Mouse (Mus musculus): ENCODE results near the gene Cacna1d.

Cacna1d gene

DNA sequence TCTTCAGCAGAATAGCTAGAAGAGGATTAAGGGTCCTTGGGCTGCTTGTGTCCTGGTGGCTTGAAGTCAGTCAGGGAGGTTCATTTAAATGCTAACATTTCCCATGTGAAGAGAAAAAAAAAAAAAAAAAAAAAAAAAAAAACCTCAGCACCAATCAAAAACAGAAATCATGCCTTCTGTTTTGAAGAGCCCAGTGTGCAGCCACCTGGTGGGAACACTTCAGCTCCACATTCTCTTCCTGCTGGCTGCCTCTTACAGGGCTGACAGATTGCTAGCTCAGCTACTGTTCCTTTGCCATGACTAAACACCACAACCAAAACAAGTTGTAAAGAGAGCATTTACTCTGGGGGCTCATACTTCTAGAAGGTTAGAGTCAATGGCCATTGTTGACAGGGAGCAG lies 283.1 kb downstream of the Cacna1d start:
- no peak for DNase-seq (ENCODE audit: low read depth, low spot score)

DNA sequence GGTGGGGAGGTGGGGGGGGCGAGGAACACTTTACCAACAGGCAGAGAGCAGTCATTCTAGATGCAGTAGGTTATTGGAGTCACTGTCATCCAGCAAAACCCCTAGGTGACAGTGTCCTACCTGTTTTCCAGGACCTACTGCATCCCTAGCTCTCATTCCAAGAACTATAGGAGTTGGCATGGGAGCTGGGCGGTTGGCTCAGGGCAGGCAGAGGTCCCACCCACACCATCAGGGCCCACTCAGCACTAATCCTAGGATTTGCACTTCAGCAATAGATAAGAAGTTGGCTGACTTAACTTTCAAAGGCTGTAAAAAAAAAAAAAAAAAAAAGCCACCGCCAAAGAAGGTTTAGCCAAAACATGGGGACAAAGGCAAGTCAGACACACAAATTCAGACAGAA lies 285.4 kb downstream of the Cacna1d start:
- no peak for DNase-seq (ENCODE audit: low read depth, low spot score)

DNA sequence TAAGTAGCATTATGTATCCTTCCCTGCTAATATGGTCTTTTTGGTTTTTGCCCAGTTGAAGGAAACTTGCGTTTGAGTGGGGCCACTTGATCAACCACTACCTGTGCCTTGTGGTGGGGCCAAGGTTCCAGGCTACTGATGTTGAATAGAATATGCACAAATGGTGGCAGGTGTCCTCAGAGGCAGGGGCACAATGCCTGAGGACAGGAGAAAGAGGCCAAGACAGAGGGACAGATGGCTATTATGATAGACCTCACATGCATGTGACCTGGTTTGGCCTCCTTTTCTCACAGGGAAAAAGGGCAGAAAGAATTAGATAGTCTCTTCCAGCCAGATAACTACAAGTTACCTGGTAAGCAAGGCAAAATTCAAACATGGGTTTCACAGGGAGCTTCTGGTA lies 286.7 kb downstream of the Cacna1d start:
- DNase-seq (ENCODE audit: low read depth, low spot score) = no peak

DNA sequence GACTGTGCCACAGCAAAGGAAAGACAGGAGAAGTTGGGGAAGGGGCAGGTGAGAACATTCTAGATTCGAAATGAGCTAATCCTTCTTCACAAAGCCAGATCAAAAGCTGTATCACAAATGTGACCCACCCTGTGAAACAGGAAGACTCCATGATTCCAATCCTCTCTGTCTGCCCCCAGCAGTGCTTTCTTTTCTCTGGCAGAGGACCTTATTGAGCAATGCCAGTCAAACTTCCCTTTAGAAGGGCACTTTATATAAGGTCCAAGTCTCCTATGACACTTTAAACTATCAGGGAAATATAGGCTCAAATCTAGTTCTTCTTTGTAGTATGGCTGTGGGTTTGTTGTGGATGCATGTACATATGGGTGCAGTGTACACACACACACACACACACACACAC lies 290.9 kb downstream of the Cacna1d start:
- no peak for DNase-seq (ENCODE audit: low read depth, low spot score)

DNA sequence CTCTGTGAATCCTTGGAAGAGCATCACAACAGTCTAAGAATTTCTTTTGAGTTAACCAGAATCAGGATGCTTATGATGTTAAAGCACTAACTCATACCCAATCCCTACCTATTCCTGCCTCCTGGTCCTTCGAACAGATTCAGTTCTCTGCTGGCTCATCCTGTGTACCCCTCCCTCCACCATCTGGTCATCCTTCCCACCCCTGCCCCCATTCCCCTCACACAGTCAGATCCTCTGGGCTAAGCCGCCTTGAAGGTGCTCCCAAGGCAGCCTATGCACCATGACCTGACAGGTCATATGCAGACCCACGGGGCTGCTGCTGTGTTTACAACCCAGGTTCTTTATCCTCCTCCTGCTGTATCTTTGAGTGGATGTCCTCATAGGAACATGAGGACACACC lies 292.4 kb downstream of the Cacna1d start:
- DNase-seq (ENCODE audit: low read depth, low spot score) = no peak

DNA sequence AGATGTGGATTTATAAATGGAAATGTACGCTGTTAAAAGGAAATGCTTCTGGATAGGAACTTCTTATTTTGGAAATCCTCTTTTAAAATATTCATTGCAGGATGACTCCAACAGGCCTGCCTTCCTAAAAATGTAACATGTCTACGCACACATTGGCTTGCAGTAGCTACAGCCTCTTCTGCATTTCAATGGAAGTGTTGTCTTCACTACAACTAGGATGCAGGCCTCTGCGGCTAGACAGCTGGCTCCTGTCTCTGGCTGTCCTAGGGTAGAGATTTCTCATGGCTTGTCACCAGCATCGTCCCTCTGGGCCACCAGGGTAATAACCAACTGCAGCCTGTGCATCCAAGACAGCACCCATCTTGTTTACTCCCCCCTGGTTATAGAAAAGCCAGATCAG lies 293.1 kb downstream of the Cacna1d start:
- no peak for DNase-seq (ENCODE audit: low read depth, low spot score)

DNA sequence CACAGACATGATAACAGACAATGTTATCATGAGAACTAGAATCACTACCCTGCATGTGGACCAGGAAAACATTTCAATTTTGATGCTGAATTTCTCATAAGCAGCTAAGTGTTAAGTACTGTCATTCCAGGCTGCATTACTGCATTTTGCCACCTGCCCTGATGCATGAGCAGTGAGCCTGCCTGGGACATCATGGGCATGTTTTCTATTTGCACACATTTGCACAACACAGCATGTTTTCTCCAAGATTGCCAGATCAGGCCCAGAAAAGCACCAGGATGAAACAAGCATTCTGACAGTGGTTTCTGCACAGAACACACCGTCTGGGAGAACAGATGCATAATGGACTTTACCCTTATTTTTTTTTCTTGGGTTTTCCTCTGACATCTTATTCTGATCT lies 294.3 kb downstream of the Cacna1d start:
- DNase-seq (ENCODE audit: low read depth, low spot score) = no peak

DNA sequence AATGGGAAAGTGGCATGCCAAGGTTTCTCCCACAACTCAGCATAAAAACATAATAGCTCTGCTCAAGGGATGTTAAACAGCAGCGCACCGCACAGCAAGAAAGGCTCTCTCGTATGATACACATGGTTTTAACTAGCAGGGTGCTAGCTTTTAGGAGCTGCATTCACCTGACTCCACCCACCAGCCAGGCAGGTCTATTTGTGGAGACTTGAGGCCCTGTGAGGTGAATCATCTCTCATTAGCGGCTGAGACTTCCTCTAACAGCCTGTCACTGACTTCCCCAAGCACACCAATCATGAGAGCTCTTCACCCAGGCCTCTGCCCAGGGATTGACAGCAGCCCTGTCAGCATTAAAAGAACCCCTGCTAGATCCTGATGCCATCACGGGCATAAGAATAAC lies 295.0 kb downstream of the Cacna1d start:
- DNase-seq (ENCODE audit: low read depth, low spot score) = no peak

DNA sequence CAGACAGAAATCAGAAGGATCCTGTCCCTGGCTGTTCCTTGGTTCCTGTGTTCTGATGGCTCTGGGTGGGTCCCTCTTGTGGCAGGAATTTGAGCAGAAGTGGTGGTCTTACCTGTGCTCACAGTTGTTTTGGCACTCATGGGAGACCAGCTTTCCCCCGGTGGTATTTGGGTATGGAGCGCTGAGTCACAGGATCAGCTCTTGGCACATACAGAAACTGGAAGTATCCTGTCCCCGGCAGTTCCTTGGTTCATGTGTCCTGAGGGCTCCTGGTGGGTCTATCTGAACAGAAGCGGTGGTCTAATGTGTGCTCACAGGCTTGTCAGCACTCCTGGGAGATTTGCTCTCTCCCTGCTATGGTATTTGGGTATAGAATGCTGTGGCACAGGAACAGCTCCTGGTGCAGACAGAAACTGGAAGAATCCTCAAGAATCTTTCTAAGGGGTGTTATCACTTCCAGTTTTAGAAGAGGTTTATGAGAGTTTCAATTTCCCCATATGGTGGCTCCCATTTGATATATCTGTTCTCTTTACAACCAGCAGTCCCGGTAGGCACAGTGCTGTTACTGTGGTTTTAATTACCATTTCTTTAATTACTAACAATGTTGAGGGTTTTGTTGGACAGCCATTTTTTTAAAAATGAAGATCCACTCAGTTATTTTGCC lies 300.8 kb downstream of the Cacna1d start:
- DNase-seq (ENCODE audit: low read depth, low spot score) = no peak

DNA sequence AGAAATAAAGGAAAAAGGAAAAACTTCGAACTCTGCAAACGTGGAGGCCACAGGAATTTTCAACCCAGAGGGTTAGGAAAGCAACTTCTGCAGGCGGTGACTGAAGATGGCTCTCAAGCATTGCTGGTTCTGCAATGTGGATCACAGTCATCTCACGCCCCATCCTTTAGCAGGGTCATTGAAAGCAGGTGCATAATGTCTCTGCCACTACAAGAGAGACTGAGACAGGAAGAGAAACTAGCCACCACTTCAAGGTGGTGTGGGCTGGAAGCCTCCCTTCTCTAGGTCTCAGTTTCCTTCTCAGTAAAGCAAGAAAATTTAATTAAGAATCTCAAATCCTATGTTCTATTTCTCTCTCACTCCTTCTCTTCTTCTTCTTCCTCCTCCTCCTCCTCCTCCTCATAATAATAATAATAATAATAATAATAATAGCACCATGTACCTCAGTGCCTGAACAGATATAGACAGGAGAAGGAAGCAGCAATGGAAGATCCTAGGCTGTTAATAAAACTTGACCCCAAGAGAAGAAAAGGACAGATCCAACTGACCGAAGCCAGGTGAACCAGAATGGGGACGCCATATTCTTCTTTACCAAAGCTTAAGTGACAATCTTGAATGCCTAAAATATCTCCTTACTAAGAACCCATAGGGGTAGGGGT lies 305.5 kb downstream of the Cacna1d start:
- no peak for DNase-seq (ENCODE audit: low read depth, low spot score)

DNA sequence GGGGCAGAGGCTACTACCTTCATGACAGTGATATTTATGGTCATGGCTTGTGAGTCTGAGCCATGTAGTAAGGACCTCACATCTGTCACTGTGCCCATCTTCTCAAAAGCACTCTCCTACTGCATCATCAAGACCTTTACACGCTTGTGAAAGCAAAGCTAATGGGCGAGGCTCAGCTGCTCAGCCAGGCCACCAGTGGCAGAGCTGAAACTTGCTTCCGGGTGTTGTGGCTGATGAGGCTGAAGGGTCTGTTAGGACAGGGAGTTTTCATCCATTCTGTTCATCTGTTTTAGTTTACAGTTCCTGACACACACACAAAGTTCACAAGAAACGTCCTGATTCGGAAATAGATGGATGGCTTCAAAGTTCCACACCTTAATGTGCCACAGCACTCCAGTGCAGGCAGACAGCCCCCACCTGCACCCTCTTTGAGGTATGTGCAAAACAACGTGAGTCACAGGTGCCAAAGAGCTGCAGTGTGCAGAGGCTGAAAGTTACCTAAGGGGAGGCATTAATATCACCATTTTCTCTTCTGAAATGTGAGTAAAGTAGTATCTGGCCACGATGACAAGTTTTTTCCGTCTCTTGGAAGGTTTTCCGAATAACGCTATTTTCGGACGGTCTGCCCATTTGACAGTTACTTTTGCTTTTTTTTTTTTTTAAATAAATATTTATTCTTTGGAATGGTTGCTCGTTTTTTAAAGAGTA lies 306.7 kb downstream of the Cacna1d start:
- no peak for DNase-seq (ENCODE audit: low read depth, low spot score)

DNA sequence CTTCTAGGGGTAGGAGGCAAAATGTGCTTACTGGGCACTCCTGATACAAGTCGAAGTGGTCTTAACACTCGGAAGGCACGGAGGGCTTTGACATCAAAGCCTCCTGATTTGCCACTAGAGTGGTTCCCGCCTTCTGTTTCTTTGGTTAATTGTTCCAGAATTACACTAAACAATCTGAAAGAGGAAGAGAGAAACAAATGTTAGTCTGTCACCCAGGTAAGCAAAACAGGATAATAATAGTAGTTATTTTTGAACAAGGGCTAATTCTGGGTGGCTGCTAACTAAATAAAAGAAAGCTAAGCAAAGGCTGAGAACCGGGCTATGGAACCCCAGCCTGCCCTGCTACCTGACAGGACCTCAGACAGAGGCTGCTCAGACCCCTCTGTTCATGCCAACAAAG lies 307.2 kb downstream of the Cacna1d start:
- DNase-seq (ENCODE audit: low read depth, low spot score) = no peak

DNA sequence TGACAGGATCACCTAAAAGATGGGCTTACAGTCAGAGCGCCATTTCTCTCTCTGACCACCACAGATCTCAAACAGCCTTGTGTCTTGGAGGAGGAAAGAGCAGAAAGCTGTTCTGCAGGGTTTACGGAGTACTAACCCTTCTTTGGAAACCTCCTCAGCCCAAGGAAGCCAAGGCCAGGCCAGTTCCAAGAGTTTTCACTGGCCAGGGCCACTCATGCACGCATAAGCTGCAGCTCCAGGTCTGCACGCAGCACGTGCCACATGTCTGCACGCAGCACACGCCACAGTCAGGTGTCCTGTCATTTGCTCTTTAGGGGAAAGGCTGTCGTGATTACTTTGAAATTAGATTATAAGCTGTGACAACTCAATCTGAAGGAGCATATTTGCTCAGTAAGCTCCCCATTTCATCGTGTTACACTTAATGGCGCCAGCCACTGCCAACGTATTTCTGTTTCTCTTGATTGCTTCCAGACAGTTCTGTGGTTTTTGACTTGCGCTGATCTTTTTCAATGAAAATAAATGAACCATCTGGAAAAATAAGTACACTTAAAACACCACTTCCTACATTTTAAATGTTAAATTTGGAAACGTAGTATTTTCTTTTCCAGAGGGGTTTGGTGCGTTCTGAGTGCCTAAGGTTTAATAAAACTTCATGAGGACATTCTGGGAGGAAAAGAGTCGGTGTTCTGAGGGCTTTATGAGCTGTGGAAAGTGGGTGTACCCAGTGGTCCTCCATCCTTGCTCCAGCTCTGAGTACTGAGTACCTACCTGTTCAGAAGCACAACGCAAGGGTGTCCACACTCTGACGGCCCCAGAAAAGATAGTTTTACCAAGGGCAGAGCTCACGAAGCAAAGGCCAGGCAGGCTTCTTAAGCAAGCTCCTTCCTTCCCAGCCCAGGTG lies 308.4 kb downstream of the Cacna1d start:
- no peak for DNase-seq (ENCODE audit: low read depth, low spot score)

DNA sequence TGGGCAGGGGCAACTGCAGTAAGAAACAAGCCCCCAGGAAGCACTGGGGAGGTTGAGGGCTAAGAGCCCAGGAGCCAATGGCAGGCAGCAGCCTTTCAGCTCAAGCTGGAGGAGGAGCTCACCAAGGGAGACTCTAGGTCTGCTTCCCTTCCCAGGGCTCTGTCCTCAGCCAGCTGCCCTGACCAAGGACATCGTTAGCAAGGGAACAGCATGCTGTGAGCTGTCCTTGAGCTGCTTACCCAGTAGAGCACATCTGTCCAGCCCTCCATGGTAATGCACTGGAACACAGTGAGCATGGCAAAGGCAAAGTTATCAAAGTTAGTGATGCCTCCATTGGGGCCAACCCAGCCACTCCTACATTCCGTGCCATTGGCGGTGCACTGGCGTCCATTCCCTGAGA lies 312.9 kb downstream of the Cacna1d start:
- DNase-seq (ENCODE audit: low read depth, low spot score) = no peak

DNA sequence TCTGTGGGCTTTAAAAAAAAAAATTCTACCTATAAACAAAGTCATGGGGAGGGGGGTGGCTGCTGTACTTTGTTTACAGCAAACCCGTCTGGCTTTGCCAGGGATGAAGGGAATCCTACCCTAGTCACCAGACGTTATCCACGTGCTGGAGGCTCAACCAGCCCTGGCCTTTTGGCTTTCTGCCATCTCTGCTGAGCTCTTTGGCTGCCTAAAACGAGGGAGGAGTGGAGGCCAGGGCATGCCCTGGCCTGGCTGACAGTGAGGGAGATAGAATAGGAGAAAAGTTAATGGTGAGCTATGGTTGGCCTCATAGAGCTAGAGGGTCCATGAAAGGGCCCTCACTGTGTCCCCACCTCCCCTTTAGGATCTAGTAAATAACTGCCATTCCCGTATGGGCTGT lies 313.4 kb downstream of the Cacna1d start:
- DNase-seq (ENCODE audit: low read depth, low spot score) = no peak

DNA sequence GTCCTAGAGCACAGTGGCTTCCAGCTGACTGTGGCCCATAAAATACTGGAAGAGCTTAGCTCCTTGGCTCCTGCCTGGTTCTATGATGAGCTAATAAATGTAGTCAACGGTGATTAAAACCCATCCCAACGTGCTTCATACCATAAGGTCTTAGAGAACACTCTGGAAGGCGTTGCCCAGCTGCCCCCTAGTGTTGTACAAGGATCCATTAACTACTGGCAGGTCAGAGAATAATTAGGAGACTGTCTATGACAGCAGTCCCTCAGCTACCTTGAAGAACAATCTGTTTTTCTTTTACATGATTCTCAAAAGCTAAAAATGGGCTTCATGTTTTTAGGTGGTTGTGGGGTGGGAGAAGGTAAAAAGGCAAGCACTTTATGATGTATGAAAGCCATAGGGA lies 315.9 kb downstream of the Cacna1d start:
- DNase-seq (ENCODE audit: low read depth, low spot score) = no peak

DNA sequence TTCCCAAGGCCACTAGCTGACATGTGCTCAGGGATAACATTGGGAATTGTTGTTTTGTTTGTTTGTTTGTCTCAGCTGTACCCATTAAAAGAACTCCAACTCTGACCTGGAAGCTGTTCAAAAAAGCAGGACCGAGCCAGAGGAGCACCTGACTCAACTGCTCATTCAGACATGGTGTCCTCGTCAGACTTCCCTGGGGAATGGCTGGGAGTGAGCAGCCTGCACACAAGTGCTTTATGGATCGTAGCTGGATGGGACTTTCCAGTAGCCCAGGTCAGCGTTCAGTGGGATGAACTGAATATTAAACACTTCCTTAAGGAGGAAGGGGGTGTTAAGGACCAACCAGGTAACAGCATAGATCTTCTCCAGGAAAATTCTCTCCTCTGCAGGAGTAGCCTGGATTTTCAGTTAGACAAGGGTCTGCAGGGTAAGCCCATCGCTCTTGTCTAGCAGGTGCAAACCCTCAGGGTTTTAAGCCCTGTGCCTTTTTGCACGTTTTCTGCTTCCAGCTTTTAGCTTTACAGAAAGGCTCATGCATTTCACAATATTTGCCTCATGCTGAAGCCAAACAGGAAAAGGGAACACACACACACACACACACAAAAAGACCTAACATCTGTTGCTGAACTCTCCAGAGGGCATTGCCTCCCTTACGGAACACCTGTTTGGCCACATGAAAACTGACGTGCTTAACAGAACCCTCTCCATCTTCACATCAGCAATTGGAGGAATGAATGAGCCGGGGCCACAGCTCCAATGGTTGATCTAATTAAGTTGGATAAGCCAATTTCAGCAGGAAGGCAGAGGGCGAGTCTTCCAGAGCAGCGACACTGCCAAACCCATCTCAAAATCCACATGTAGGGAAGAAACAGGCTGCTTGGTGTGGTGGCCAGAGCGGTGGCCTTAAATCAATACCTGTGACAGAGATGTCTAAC lies 318.2 kb downstream of the Cacna1d start:
- DNase-seq (ENCODE audit: low read depth, low spot score) = no peak

DNA sequence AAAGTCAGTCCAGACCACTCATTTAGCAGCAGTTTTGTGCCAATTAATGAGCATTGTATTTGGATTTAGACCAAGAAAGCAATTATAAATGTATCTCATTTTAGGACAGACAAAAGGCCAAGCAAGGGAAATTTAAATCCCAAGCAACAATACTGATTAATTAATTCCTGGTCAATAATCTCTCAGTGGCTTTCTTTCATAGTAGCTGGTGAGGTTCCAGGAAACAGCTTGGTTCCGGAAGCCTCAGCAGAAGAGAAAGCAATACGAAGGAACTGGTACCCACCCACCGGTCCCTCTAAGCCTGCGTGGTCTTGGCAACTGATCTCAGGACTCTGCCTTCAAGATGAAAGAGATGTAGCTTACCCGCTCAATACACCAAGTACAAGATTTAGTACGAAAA lies 319.7 kb downstream of the Cacna1d start:
- no peak for DNase-seq (ENCODE audit: low read depth, low spot score)

DNA sequence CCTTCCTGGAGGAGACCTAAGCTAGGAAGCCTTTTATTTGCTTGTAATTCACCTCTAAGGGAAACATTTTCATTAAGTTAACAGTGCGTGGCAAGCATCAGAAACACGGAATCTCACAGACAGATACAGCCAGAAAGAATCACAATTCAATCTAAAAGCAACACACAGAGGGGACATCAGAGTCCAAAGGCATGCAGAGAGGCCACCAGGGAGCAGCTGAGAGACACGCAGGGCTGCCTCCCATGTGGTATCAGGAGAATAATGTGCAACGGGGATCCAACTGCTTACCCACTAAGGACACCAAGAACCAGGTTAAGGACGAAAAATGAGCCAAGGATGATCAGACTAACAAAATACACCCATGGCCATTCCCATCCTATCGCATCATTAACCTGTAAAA lies 320.2 kb downstream of the Cacna1d start:
- DNase-seq (ENCODE audit: low read depth, low spot score) = no peak

DNA sequence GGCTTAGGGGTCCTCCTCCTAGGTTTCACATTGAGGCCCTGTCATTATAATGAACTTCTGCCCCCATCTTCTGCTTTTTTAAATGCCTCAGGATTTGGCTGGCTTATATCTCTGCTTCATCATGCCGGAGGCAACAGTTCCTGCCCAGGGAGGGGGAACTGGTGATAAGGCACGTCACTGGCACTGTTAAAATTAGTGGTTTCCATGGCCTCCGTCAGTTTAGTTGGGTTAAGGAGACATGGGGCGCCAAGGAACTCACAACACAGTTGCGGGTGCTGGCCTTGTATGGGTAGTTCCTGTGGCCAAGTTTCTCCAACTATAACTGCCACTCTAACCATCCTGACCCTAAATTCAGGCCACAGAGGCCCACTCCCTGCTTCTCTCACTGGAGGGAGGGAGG lies 321.8 kb downstream of the Cacna1d start:
- DNase-seq (ENCODE audit: low read depth, low spot score) = no peak

DNA sequence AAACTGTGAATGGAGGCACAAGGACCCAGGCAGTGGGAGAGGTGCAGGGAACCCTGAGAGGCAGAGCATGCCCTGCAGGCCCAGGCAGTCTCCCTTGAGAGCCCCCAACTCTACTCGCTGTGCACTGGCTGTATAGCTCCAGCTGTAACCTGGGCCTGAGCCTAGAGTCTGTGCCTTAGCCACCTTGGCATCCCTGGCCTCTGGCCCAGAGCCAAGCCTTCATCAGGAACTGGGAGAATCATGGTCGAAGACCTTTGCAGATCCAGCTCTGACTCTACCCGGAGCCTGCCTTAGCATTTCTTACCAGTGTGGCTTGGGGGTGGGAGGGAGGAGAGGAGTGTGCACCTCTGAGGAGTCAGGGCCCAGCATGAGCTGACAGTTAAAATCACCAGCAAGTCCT lies 322.4 kb downstream of the Cacna1d start:
- DNase-seq (ENCODE audit: low read depth, low spot score) = no peak
